Mouse (Mus musculus) right cerebral cortex, postnatal 10 days (tissue): Measurements from ENCODE around the gene Galk2.

Experiments used
- DNase-seq, 2 experiments: peaks; one replicate each; pipeline ENCODE4 v3.0.0; 2021; ENCODE audit warnings: low spot score in 2 of 2

Galk2 gene

DNA sequence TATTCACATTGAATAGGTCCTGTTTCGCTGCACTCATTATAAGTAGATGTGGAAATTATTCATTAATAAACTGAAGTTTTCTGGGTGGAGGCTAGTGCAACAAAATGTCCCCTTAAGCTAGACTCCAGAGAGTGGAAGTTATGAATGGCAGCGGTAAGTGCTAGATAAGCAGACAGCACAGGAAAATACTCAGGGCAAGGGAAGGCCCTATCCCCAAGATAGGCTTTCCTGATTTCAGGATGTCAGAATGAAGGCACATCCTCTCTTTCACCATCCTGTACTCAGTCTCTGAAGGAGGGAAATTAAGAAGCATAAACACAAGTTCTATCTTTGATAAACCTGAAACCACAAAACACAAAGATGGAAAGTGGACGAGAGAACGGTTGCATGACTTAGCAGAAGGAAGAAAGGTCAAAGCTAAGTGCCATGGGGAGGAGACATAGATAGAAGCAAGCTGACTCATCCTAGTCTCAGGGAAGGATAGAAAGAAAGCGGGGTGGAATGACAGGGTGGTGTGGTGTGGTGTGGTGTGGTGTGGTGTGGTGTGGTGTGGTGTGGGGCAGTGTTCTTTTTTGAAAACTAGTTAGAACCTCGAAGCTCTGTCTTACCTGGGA, 42.0 kb downstream of the Galk2 start:
- DNase-seq: no peak

DNA sequence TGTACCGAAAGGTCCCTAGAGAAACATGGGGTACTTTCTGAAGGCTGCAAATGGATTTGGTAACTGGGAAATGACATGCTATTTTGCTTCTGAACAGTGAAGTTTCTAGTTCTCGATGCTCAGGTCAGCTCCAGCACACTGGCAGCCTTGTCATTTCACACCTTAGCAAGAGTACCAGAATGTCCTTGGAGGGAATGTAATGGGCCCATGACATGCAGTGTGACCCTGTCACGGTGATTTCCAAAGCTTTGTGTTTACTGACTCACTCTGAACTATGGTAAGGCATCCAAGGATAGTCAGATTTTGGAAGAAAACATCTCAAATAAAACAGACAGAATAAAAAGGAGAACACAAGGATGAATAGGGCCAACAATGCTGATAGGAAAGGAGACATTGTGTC, 42.5 kb downstream of the Galk2 start:
- DNase-seq: no peak

DNA sequence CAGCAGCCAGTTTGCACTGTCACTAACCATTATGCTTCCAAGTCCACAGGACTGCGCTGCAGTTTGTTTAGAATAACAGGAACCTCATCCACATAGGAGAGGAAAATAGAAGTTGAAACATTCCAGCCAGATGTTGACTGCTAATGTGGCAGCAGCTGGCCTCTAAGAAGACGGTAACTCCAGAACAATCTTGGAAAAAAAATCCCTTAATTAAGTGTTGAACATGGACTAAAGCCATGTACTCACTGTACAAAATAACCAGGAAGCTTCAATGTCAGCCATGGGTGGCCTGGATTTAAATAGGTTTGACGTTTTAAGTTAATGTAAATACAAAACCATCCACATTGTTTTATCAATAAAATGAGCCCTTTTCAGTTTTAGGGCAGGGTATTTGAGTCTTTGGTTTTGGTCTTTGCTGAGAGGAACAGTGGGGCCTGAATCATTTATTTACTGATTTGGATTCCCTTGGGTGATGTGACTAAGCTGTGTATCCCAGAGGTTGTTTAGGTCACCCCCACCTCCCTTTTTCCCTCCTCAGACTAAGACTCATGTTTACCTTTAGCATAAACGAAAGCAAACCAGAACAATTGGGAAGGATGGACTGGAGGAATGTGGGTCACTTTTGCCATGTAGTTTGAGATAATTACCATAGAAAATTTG, 47.6 kb downstream of the Galk2 start:
- no peak for DNase-seq

DNA sequence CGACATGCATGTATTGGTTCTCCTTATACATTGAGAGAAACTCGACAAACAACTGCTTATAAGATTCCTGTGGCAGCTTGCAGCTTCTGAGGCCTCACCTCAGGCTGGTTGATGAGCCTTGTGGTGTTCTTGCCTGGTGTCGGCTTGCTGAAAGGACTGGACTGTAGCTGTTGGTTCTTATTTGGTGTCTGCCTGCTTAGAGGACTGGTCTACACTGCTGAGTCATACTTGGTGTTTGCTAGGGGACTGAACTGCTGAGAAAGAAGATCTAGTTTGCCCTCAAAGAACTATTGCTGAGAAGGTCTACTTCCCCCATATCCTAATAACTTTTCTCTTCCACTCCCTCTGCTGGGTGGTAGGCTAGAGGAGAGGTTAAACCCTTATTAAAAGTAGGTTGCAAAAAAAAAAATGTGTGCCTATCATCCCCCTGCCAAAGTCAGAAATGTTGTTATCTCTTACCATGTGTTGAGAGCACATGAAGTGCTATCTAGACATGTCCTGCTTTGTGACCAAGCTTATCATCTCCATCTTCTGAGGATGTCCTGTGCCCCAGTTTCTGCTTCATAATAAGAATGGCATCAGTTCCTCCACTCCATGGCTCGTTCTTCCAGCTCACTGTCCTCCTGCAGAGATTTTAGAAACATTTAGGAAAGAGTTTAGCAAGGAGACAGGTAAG, 48.8 kb downstream of the Galk2 start:
- no peak for DNase-seq

DNA sequence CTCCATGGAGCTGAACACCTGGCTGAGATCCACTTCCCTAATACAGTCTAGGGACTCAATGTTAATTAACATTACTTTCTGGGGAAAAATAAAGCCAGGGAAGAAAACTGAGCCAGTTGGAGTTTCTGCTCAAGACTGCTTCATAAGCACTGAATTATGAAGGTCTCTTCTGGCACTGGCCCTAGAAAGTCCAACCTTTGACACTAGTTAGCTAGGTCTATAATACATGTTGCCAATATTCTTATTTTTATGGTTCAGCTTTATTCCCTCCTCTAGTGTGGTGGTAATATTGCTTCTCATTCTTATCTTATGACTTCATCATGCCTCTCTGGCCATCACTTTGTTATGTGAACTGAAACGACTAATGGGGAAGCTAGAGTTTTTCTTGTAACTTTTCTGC, 55.3 kb downstream of the Galk2 start:
- no peak for DNase-seq

DNA sequence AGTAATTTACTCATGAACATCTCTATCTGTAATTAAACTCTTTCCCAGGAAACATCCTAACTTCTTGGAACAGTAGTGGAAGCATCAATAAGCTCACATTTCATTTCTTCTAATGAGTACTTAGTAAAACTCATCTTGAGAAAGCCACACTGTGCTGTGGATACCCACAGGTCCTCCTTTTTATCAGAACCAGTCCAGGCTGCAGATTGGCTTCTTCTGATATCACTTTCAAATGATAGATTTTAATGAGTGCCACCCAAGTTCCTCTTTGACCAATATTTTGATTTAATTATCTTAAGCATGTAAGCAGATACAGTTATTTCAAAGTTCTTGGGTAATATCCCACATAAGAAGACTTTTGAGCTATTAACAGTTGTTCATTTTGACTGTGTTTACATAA, 55.8 kb downstream of the Galk2 start:
- DNase-seq: no peak

DNA sequence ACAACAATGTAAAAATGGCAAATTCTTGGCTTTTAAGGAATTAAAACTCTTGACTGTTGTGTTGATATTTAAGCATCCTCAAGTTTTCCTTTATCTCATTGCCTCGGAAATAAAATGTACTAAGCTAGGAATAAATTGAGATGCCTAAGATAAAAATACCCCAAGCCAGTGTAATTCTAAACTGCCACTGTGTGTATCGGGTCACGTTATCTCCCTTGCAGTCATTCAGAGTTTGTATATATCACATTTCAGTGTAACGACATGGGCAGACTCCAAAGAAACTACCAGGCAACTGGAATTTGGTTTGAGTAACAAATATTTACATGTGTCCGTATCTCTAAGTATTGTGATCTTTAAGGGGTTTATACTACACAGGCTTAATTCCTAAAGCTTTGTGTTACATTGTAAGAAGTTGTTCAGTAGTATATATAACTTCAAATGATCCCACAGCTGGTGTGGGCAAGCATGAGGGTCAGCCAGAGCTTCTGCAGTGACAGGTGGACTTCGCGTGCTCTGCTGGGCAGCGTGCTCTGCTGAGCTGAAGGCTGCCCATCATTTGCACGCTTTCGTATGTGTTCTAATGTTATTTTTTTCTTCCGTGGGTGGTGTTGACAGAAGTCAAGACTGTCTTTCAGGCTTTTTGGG, 57.9 kb downstream of the Galk2 start:
- DNase-seq: no peak

DNA sequence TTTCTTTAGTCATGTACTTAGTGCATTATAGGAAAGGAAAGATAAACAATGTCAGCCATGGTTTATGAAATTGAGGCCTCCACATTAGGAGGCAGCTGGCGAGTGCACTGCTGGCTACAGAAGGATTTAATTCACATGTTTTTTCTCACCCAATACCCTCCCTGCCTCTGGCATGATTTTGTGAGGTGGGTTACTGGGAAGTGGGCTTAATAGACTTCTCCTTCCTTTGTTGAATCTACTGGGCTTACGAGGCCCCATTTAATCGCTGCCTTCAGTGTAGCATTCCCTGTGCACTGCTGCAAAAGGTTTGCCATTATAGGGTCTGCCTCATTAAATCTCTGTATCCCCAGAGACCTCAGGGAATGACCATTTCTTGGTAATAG, 58.4 kb downstream of the Galk2 start:
- no peak for DNase-seq

DNA sequence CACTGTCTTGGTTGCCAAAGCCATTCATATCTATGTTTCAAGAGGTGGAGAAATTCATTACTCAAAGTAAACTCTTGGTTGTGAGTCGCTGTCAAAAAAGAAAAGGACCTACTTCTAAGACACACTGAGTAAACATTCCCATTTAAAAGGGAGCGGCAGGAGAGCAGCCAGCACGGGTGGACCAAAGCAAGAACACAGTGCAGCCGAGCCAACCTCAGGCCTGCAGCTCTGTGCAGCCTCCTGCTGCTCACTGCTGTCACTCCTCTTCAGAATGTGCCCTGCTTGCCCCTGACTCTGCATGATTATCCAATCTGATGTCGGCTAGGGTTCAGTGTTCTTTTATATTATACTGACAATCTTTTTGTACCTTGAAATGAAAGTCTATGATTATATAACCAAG, 62.4 kb downstream of the Galk2 start:
- no peak for DNase-seq

DNA sequence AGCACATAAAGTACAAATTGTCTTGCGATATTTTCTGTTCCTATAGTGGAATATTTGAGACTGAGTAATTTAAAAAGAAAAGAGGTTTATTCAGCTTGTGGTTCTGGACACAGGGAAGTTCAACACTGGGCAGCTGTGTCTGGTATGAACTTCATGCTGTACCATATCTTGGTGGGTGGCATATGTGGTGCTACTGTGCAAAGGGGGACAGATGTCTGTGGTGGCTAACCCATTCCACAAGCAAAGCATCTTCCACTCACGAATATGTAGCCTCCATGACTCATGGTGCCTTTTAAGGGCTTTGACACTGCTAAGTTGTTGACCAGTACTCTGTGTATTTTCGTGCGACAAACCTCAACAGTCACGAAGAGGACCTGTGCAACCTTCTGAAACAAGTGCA, 63.2 kb downstream of the Galk2 start:
- no peak for DNase-seq

DNA sequence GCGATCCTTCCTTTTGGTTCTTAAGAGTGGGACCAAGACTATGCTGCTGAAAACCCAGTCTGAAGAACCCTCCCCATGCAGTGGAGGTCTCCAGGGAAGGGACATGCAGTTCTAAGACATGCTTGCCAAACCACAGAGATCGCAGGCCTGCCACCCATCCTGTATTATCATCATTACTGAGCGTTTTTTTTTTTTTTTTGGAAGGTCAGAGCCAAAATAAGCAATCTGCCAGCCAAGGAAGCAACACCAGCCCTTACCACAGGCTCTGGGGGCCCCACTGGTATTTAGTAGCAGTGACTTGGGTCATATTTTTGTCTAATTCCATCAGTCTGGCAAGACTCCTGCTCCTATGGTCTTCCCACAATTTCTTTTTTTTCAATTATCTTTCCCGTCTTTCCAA, 64.0 kb downstream of the Galk2 start:
- no peak for DNase-seq

DNA sequence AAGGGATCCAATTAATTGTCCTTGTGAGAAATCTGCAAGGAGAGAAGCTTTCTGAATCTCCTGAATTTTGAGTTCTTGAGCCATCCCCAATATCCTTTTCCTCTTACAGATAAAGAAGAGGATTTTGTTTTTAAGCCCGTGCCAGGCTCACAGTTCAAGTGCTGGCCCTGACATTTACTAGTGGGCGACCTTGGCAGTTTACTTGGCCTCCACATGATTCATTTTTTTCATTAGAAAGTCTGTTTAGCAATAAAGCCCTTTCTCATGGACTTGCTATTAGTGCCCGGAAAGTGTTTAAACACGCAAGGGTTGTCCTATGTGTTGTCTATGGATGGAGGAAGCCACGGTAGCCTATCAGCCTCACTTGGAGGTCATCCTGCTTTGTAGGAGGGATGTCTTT, 64.4 kb downstream of the Galk2 start:
- no peak for DNase-seq

DNA sequence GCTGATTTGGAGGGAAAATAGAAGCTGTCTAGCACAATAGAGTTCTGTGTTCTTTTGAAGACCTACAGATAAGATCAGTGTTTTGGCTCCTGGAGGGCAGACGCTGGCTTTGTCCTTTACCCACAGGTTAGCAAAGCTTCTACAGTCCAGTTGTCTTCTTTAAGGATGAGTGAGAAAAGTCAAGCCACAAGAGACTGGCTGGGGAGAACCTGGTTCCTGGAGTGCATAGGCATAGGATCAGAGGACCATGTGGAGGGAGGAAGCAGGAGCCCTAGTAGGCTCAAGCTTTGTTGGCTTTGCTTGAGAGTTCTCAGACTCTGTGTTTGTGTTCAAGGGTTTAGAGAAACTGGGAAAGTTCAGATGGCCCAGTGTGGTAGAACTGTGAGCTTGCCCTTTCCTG, 65.6 kb downstream of the Galk2 start:
- no peak for DNase-seq

DNA sequence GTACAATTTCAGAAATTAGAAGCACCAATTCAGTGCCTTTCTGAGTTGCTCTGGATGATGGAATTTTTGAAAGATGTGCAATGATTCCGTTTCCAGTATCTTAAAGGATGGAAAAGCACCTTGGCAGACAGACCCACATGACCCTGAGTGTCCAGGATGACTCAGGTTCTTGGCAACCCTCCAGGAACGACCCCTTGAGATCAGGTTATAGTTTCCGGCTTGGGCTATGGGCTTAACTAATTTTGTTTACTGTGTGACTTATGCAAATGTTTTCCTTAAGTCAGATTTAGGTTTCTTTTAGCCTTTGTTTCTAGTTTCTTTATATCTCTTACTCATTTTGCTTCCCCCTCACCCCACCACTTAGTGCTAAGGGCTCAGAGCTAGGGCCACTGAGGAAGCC, 66.2 kb downstream of the Galk2 start:
- DNase-seq: no peak

DNA sequence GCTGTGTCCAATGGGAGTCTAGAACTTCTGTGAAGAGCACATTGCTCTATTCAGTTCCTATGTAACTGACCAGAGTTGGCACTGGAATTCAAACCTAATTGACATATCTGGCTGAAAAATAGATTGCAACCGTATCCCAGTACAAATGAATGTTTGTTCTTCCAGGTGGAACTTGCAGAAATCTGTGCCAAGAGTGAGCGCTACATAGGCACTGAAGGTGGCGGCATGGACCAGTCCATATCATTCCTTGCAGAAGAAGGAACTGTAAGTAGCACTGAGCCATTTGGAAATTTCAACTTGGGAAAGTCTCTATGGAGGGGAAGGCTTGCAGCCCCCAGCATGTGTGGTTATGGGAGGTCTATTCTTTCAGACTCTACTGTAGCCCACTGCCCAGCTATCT, 70.5 kb downstream of the Galk2 start:
- no peak for DNase-seq

DNA sequence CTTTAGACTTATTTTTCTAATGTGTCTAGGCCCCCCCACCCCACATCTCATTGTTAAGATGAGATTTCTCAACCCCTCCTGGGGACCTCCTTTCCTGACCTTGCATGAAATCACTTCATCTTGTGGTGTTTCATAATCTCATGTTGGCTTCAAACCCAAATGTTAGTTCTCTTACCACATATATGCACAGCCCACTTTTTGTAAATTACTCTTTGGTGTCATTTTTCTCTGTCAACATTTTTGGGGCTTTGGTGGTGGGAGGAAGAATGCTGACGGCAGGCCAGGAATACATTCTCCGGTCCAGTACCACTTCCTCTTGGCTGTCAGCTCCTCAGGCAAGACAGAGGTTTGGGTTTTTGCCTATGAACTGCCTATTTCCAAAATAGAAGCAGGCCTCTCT, 71.0 kb downstream of the Galk2 start:
- no peak for DNase-seq

DNA sequence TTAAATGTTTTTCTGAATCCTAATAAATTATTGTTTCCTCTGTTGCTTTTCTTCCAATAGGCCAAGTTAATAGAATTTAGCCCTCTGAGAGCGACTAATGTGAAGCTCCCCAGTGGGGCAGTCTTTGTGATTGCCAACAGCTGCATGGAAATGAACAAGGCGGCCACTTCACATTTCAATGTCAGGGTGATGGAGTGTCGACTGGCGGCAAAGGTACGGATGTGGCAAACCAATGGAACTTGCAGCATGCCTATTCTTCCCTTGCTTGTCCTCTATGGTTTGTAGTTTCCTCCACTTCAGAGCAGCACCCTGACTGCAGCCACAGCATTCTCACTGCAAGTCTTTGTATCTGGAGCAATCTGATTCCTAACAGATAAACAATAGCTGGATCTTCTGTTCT, 72.3 kb downstream of the Galk2 start:
- DNase-seq: no peak

DNA sequence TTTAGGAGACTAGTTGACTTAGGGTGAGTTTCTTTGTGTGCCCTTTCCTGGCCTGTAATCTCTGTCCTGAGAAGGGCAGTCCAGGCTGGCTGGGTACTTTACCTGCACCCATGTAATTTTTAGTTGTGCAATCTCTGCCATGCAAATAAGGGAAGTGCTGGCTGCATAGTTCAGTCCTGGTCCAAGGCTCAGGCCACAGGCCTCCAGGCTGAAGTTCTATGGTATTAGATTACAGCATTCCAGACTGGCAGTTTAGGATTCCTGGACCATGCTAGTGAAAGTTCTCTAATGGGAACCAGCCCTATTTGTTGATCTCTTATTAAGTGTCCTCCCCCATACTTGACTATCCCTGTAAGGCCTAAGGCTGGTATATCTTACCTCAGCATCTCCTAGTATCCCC, 73.8 kb downstream of the Galk2 start:
- no peak for DNase-seq

DNA sequence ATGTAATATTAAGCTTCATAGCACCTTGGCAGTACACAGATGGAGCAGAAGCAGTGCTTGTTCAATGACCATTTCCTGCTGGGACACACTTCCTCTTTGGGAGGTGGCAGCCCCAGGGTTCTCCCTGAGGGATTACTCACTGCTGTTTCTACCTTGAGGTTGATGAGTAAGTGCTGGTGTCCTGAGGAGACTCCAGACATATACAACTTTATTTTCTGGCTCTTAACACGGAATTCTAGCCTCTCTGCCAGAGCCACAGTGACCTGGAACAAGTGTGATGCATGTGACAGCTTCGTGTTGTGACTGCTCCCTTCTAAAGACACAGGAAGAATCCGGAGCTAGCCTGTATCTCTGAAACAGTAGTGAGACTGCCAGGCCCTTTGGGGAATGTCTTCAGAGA, 75.1 kb downstream of the Galk2 start:
- no peak for DNase-seq

DNA sequence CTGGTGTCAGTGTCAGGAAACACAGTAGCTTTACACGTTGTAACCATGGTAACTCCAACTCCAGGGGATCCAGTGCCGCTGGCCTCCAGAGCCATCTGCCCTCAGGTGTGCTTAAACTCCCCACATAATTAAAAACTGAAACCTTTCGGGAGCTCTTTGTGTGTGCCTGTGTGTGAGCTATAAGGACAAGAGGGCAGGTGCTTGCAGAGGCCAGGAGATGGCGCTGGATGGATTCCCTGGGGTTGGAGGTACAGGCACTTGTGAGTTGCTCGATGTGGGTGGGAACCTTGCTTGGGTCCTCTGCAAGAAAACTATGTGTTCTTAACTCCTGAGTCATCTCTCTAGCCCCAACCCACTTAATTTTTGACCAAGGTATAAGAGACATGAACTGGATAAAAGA, 77.5 kb downstream of the Galk2 start:
- no peak for DNase-seq

DNA sequence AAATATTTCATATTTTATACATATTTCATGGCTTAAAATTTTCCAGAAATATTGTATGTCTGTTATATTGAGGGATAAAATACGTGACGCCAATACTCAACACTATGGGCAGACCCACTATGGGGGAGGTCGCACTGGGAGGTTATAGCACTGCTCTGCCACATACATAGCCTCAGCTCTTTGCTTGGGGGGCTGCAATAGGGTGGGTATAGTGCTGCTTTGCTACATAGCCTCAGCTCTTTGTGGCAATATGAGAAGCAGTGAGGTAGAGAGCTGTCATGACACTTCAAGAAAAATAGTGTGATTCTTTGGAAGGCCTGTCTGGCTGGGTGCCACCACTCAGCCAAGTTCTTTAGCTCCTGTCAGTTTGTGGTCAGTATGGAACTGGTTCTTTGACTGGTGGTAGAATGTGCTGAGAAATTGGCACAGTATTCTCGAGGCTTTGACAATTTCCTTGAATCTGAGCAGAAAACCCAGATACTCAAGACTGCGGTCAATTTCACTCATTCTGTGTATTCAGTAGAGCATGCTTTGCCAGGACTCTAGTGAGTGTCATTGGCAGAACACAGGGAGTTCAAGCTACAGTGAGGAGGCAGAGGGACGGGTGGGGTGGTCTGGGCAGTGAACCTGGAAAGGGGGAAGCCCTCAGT, 80.2 kb downstream of the Galk2 start:
- DNase-seq: no peak

DNA sequence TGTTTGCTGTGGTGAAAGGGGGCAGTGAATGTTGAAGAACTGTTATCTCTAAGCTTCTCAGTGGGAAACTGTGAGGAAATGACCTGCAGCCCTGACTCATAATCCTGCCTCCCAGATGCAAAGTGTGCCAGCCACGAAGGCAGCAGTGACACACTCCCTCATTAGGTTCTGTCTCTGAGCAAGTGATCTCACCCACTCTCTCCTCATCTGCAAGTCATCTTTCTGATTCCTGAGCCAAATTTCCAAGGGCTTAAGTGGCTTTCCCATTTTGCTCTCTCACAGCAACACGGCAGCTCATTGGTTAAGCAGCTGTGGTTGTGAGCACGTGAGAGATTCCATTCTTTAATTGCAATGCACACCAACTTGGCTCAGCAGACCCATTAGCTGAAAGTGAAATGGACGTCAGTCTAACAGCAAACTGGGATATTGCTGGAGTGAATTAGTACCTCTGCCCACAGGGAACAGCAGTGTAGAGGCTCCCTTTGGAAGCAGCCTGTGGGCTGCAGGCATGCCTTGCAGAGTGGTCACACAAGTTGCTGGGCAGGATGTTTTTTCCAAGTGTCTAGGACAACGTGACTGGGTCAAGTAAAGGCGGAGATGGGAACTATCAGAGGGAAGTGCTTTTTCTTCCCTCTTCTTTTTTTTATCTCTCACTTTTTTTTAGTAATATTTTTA, 82.3 kb downstream of the Galk2 start:
- DNase-seq: no peak
